Mouse (Mus musculus) R1 (cell line): ENCODE measurements at regions not wholly inside any gene's neighbourhood (a gene's known extent, or its start where the extent isn't known, plus 50 kb on each side); places are given as distances from the start of the nearest gene placed in this dataset.

ENCODE experiments used
- DNase-seq: peaks from one replicate; pipeline ENCODE4 v3.0.0-alpha.2; 2018; ENCODE audit warnings: low read depth, low spot score

- DNase-seq = no peak
Observed at GRCm38 (mm10) chr3:120123155-120123554, 338.9 kb upstream of the Ptbp2 start.

- DNase-seq = no peak
Observed at GRCm38 (mm10) chr3:120083171-120083932, 299.1 kb upstream of the Ptbp2 start.

GRCm38 (mm10) chr3:120073528-120073927 lies 289.3 kb upstream of the Ptbp2 start:
- DNase-seq = no peak

- no peak for DNase-seq
Observed at GRCm38 (mm10) chr3:120065714-120066113, 281.4 kb upstream of the Ptbp2 start.

GRCm38 (mm10) chr3:120064854-120065480 lies 280.7 kb upstream of the Ptbp2 start:
- no peak for DNase-seq

- no peak for DNase-seq
Observed at GRCm38 (mm10) chr3:120062264-120062663, 278.0 kb upstream of the Ptbp2 start.

GRCm38 (mm10) chr3:120059959-120060358 lies 275.7 kb upstream of the Ptbp2 start:
- peak; percentile 4 for DNase-seq

- DNase-seq = no peak
Observed at GRCm38 (mm10) chr3:120055216-120056154, 271.2 kb upstream of the Ptbp2 start.

GRCm38 (mm10) chr3:120047238-120047637 lies 263.0 kb upstream of the Ptbp2 start:
- no peak for DNase-seq

- DNase-seq = peak; percentile 57
Observed at GRCm38 (mm10) chr3:120037526-120037925, 253.3 kb upstream of the Ptbp2 start.

- DNase-seq = peak; percentile 38
Observed at GRCm38 (mm10) chr3:120019826-120020683, 235.8 kb upstream of the Ptbp2 start.

GRCm38 (mm10) chr3:120015376-120015775 lies 231.1 kb upstream of the Ptbp2 start:
- DNase-seq = no peak

GRCm38 (mm10) chr3:120011861-120012260 lies 227.6 kb upstream of the Ptbp2 start:
- DNase-seq = no peak

- no peak for DNase-seq
Observed at GRCm38 (mm10) chr3:120008110-120008509, 223.8 kb upstream of the Ptbp2 start.

GRCm38 (mm10) chr3:120004588-120004987 lies 220.3 kb upstream of the Ptbp2 start:
- DNase-seq = no peak

GRCm38 (mm10) chr3:120000281-120000680 lies 216.0 kb upstream of the Ptbp2 start:
- peak; percentile 38 for DNase-seq

GRCm38 (mm10) chr3:119996258-119996988 lies 212.2 kb upstream of the Ptbp2 start:
- DNase-seq = no peak

- DNase-seq = no peak
Observed at GRCm38 (mm10) chr3:119995781-119996180, 211.5 kb upstream of the Ptbp2 start.

- DNase-seq = no peak
Observed at GRCm38 (mm10) chr3:119987245-119987852, 203.1 kb upstream of the Ptbp2 start.

- DNase-seq = no peak
Observed at GRCm38 (mm10) chr3:119977349-119977748, 193.1 kb upstream of the Ptbp2 start.
